Mouse (Mus musculus): Measurements from ENCODE around the gene Abcc3. TPM values are rescaled to one million over a fixed set of nuclear protein-coding genes. Genes with fewer than 3 reads are reported as not detected.

The Abcc3 gene
- polyA plus RNA-seq, 1 experiment from 2014 or later: 3.2 TPM

DNA sequence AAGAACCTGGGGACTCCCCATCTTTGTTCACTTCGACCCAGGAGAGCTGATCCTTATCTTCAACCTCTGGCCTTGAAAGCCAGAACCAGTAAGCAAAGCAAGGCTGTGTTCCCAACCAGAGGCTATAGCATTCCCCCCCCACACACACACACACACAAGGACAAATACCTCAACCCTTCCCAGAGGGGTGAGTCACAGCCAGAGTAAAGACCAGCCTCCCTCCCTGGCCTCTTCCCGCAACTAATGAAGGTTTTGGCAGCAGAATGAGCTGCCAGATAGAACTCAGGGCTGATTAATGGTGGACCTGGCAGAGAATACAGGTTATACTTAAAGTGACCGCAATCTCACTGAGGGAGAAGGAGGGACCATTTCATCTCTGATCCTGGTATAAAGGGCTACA, 46.2 kb downstream of the Abcc3 start:
- Histone ChIP-seq H3K9ac (ENCODE audit: low read depth, low read length) (no peak overlapping the region), H3K4me2 (replicated peaks; ENCODE audit: low read depth) (no peak overlapping the region), H3K27ac (ENCODE audit: low read depth, low read length) (no peak overlapping the region), H3K36me3 (ENCODE audit: control insufficient read depth, insufficient read depth) (no peaks in the 10 kb centered on the region), H3K4me3 (ENCODE audit: low read depth, low read length) (no peak overlapping the region), H3K27me3 (replicated peaks; ENCODE audit: control insufficient read depth, insufficient read depth, low read length) (no peaks in the 10 kb centered on the region), H3K4me1 (replicated peaks; ENCODE audit: control insufficient read depth, insufficient read depth, low read length) (no peaks in the 10 kb centered on the region), H3K9me3 (ENCODE audit: control insufficient read depth) (no peaks in the 10 kb centered on the region)
- 30% methylated on average over 3 of the region's 3 CpGs for WGBS
- TF ChIP-seq CTCF (IDR thresholded peaks at IDR 0.05; ENCODE audit: low read depth): no peak
- ATAC-seq: peak; percentile 48; the same call in 1 of the 2 replicates

DNA sequence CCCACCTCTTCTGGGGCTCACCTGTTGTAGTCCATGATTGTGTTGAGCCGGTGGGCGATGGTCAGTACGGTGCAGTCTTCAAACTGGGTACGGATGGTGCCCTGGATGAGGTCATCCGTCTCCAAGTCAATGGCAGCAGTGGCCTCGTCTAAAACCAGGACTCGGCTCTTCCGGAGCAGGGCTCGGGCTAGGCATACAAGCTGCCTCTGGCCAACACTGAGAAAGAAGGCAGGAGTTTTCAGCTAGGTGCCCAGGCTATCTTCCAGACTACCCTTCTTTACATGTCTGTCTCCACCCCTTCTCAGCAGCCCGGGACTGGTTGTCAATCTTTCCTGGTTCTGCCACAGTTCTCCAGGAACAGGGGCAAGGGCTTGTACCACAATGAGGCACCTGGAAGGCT, 46.9 kb downstream of the Abcc3 start:
- H3K27ac ChIP-seq (ENCODE audit: low read depth, low read length): no peak overlapping the region
- no peak overlapping the region for H3K9ac ChIP-seq (ENCODE audit: low read depth, low read length)
- no peak for TF ChIP-seq CTCF (IDR thresholded peaks at IDR 0.05; ENCODE audit: low read depth)
- H3K27me3 ChIP-seq (replicated peaks; ENCODE audit: control insufficient read depth, insufficient read depth, low read length): no peaks in the 10 kb centered on the region
- no peak overlapping the region for H3K4me2 ChIP-seq (replicated peaks; ENCODE audit: low read depth)
- H3K9me3 ChIP-seq (ENCODE audit: control insufficient read depth): no peaks in the 10 kb centered on the region
- H3K4me3 ChIP-seq (ENCODE audit: low read depth, low read length): no peak overlapping the region
- 79% methylated on average over 10 of the region's 10 CpGs for WGBS
- no peak for ATAC-seq
- no peaks in the 10 kb centered on the region for H3K4me1 ChIP-seq (replicated peaks; ENCODE audit: control insufficient read depth, insufficient read depth, low read length)
- H3K36me3 ChIP-seq (ENCODE audit: control insufficient read depth, insufficient read depth): peaks cover 2% of the 10 kb centered on the region; the same call in 1 of the 2 replicates

DNA sequence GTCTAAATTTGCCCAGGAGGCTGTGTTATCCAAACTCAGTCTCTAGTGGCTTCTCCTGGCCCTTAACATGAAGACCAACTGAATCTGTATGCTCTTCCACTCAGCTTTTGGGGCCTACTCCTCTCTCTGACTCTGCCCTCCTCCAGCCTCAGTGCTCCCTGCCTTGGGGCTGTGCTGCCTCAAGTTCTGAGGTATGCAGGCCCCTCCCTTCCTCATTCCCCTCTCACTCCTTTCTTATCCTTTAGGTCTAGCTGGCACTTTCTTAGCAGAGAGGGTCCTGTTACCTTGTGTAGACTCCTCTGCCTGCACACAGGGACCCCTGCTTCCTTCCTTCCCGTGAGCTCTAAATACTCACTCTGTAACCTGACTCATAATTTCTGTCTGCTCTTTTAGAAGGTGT, 48.3 kb downstream of the Abcc3 start:
- no peak for TF ChIP-seq CTCF (IDR thresholded peaks at IDR 0.05; ENCODE audit: low read depth)
- Histone ChIP-seq H3K4me2 (replicated peaks; ENCODE audit: low read depth) (no peak overlapping the region), H3K27ac (ENCODE audit: low read depth, low read length) (no peak overlapping the region), H3K9me3 (ENCODE audit: control insufficient read depth) (no peaks in the 10 kb centered on the region), H3K36me3 (ENCODE audit: control insufficient read depth, insufficient read depth) (peaks cover 9% of the 10 kb centered on the region), H3K4me1 (replicated peaks; ENCODE audit: control insufficient read depth, insufficient read depth, low read length) (no peaks in the 10 kb centered on the region), H3K27me3 (replicated peaks; ENCODE audit: control insufficient read depth, insufficient read depth, low read length) (no peaks in the 10 kb centered on the region), H3K4me3 (ENCODE audit: low read depth, low read length) (no peak overlapping the region), H3K9ac (ENCODE audit: low read depth, low read length) (no peak overlapping the region)
- WGBS: 77% methylated on average over 1 of the region's 1 CpGs
- ATAC-seq: no peak

DNA sequence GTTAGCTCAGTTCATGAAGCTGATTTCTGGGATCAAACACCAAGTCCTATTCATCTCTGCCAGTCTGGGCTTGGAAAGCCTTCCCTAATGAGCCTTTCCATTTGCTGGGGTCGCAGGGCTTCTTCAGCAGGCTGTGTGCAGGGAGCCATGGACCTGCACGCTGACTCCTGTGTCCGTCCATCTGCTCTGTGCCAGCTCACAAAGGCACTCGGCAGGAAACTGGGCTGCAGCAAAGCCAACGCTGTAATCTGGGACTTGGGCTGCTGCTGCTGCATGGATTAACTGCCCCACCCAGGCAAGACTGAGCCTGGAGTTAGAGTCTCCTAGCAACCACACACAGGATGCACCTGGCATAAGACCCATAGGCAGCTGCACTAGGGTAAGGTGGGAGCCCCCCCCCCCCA, 48.8 kb downstream of the Abcc3 start:
- H3K9ac ChIP-seq (ENCODE audit: low read depth, low read length): no peak overlapping the region
- H3K27ac ChIP-seq (ENCODE audit: low read depth, low read length): no peak overlapping the region
- H3K9me3 ChIP-seq (ENCODE audit: control insufficient read depth): no peaks in the 10 kb centered on the region
- 59% methylated on average over 5 of the region's 5 CpGs for WGBS
- H3K4me2 ChIP-seq (replicated peaks; ENCODE audit: low read depth): no peak overlapping the region
- no peaks in the 10 kb centered on the region for H3K27me3 ChIP-seq (replicated peaks; ENCODE audit: control insufficient read depth, insufficient read depth, low read length)
- H3K36me3 ChIP-seq (ENCODE audit: control insufficient read depth, insufficient read depth): peaks cover 13% of the 10 kb centered on the region
- H3K4me1 ChIP-seq (replicated peaks; ENCODE audit: control insufficient read depth, insufficient read depth, low read length): no peaks in the 10 kb centered on the region
- TF ChIP-seq CTCF (IDR thresholded peaks at IDR 0.05; ENCODE audit: low read depth): no peak
- no peak for ATAC-seq
- H3K4me3 ChIP-seq (ENCODE audit: low read depth, low read length): no peak overlapping the region

DNA sequence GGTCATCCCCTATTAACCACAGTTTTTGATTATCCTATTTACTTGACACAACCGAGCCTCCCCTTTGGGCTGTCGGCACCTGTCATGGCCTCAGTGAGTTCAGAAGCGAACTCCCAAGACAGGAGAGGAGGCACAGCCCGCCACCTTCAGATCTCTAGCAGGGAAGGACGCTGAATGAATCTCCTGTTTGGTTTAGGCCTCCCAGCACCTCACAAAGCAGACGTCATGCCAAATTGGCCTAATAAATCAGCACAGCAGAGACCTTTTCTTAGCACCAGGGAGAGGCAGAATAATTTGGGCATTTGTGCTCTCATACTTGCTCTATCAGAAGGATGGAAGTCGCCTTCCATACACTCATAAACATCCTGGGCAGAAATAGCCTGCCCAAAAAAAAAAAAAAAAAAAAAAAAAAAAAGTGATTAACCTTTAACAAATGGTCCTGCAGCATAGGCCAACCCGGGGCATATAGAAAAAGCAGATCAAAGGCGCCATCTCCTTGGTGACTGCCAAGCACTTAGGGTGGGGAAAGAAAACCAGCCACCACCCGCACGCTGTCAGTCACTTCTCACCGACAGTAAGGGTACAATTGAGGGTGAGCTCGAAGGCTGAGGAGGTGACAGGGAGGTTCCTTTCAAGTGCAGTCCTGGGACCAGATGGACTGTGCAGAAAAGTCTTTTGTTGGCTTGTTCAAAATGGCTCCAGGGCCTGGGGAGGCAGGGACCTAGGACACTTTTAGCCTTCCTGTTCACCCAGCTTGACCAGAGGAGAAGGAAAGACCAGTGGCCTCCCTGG, 50.5 kb downstream of the Abcc3 start:
- H3K4me2 ChIP-seq (replicated peaks; ENCODE audit: low read depth): no peak overlapping the region
- H3K9ac ChIP-seq (ENCODE audit: low read depth, low read length): no peak overlapping the region
- ATAC-seq: no peak
- H3K4me1 ChIP-seq (replicated peaks; ENCODE audit: control insufficient read depth, insufficient read depth, low read length): no peaks in the 10 kb centered on the region
- 35% methylated on average over 13 of the region's 13 CpGs for WGBS
- TF ChIP-seq CTCF (IDR thresholded peaks at IDR 0.05; ENCODE audit: low read depth): no peak
- H3K27me3 ChIP-seq (replicated peaks; ENCODE audit: control insufficient read depth, insufficient read depth, low read length): no peaks in the 10 kb centered on the region
- no peak overlapping the region for H3K27ac ChIP-seq (ENCODE audit: low read depth, low read length)
- H3K4me3 ChIP-seq (ENCODE audit: low read depth, low read length): no peak overlapping the region
- H3K36me3 ChIP-seq (ENCODE audit: control insufficient read depth, insufficient read depth): peaks cover 22% of the 10 kb centered on the region
- no peaks in the 10 kb centered on the region for H3K9me3 ChIP-seq (ENCODE audit: control insufficient read depth)

DNA sequence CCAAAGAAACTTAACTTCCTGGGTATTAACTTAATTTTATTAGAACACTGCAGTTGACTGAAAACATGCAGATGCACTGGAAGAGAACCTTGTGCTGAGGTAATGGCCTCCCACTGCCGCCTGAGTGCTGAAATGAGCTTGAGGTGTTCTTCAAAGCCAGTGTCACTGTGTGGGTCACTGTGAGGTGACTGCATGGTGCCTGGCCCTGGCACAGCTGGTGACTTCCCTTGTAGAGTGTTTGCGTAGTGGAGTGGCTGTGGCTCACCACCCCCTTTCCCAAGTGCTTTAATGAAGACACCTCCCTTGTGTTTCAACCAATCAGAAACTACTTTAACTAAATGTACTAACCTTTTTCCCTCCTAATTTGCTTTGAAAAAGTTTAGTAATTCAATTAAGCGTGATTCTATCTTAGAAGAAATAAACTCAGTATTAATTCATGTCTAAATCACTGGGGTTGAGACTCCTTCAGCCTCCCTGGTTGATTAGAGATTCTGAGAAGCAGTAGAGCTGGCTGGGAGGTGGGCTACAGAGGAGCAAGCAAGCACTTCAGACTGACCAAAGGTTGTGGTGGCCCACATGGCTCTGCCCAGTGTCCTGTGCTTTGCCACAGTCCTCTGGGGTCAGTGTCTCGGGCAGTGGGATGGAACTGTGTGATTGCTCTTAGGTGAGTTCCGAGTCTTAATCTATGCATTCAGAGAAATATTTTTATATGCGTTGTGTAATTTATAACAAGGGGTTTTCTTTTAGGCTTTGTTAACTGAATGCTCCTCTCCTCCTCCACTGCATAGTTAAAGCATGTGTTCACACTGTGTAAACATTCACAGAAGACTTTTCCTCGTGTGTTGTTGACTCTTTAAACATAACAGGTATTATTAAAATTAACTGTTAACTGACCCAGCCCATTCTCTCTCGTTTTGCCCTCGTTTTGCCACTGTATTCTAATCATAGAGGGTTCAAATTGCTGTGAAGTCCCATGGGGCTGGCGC, 51.6 kb downstream of the Abcc3 start:
- 54% methylated on average over 10 of the region's 10 CpGs for WGBS
- no peak overlapping the region for H3K4me3 ChIP-seq (ENCODE audit: low read depth, low read length)

More for the DNA sequence above, 51.6 kb downstream of the Abcc3 start:
- H3K4me2 ChIP-seq (replicated peaks; ENCODE audit: low read depth): no peak overlapping the region
- H3K36me3 ChIP-seq (ENCODE audit: control insufficient read depth, insufficient read depth): peaks cover 28% of the 10 kb centered on the region
- H3K4me1 ChIP-seq (replicated peaks; ENCODE audit: control insufficient read depth, insufficient read depth, low read length): no peaks in the 10 kb centered on the region
- H3K27ac ChIP-seq (ENCODE audit: low read depth, low read length): no peak overlapping the region
- no peak for ATAC-seq
- TF ChIP-seq CTCF (IDR thresholded peaks at IDR 0.05; ENCODE audit: low read depth): no peak
- no peak overlapping the region for H3K9ac ChIP-seq (ENCODE audit: low read depth, low read length)
- H3K9me3 ChIP-seq (ENCODE audit: control insufficient read depth): no peaks in the 10 kb centered on the region
- H3K27me3 ChIP-seq (replicated peaks; ENCODE audit: control insufficient read depth, insufficient read depth, low read length): no peaks in the 10 kb centered on the region

Measured in intestine, postnatal 0 days (tissue).